Mouse (Mus musculus) thymus, adult 2 months (tissue): ENCODE results near the gene Gpr26.

Experiments used
- CTCF ChIP-seq: fragments of 200-500 bp; IDR thresholded peaks from 2 replicates; pipeline ENCODE4 v1.5.1; 2012; ENCODE audit warnings: mild to moderate bottlenecking, control low read depth, low read length, moderate library complexity, borderline replicate concordance; ENCODE audit not compliant: control insufficient read depth, poor library complexity, insufficient read depth; ENCODE audit errors: extremely low read depth
- POLR2A ChIP-seq: fragments of 200-500 bp; IDR thresholded peaks from 2 replicates; pipeline ENCODE4 v1.6.1; 2012; ENCODE audit warnings: mild to moderate bottlenecking, low read length, control low read depth, moderate library complexity; ENCODE audit not compliant: control insufficient read depth, poor library complexity, insufficient read depth; ENCODE audit errors: extremely low read depth

- no peak for TF ChIP-seq POLR2A
- TF ChIP-seq CTCF: no peak
Measured at GRCm38 (mm10) chr7:131992873-131993272, 26.6 kb downstream of the Gpr26 start.
